Mouse (Mus musculus) kidney, adult 2 months (tissue): ENCODE measurements around the gene Nlk.

Experiments
- CTCF ChIP-seq: fragments of 200-500 bp; conservative IDR thresholded peaks from 2 replicates; pipeline ENCODE4 v1.5.1; 2011; ENCODE audit warnings: low read depth, mild to moderate bottlenecking, control low read depth, low read length, moderate library complexity, mixed read lengths; ENCODE audit not compliant: insufficient read depth, insufficient read length
- POLR2A ChIP-seq: fragments of 200-500 bp; IDR thresholded peaks from one replicate; pipeline ENCODE4 v1.6.1; 2011; ENCODE audit warnings: low read depth, low read length, control low read depth

DNA sequence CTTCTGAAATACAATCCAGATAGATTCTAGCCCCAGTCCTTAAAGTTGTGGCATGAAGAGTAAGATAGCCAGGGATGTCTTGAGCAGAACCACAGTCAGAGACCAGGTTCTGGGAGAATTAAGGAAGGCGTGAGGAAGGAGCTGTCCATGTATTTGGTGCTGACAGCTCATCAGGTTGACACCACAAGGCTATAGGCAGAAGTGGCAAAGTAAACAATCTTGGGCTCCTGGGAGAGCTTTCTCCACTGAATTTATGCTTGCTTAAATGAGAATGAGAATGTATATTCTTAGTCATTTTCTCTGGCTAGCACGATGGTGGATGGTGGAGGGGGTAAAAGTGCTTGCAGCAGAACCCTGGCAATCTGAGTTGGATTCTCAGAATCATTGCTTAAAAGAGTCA is 33.7 kb upstream of the Nlk start:
- no peak for TF ChIP-seq POLR2A
- TF ChIP-seq CTCF: no peak
